Mouse (Mus musculus) brown adipose tissue, adult 24 weeks (tissue): ENCODE results near the gene Gm21093. TPM values are rescaled to one million over a fixed set of nuclear protein-coding genes. Genes with fewer than 3 reads are reported as not detected.
"Not testable (repeated sequence)": the region's sequence is repeated elsewhere in the genome, so short reads cannot be mapped to it uniquely, and the experiment has no call there.

ENCODE experiments used
- H3K27ac ChIP-seq: fragments of 200-500 bp; replicated peaks from 2 replicates; pipeline ENCODE4 v1.5.1; 2012; ENCODE audit warnings: low read depth, mild to moderate bottlenecking, low read length
- H3K4me1 ChIP-seq: fragments of 200-500 bp; 2 replicates; pipeline ENCODE4 v1.6.1; 2012; ENCODE audit warnings: low read length, mixed read lengths; ENCODE audit not compliant: control insufficient read depth, insufficient read depth, insufficient read length
- H3K4me3 ChIP-seq: fragments of 200-500 bp; 2 replicates; pipeline ENCODE4 v1.5.1; 2012; ENCODE audit warnings: low read depth, mild to moderate bottlenecking, low read length, moderate library complexity; ENCODE audit not compliant: insufficient read depth
- polyA plus RNA-seq: library from polyadenylated mRNA; stranded (reverse); fragments of >200 nt; gene quantifications from 2 replicates; pipeline ENCODE4 v1.2.4, GENCODE M21; 2012; ENCODE audit not compliant: missing spikeins, insufficient read depth, insufficient read length

Gene Gm21093
- not detected in 2 replicates for polyA plus RNA-seq

DNA sequence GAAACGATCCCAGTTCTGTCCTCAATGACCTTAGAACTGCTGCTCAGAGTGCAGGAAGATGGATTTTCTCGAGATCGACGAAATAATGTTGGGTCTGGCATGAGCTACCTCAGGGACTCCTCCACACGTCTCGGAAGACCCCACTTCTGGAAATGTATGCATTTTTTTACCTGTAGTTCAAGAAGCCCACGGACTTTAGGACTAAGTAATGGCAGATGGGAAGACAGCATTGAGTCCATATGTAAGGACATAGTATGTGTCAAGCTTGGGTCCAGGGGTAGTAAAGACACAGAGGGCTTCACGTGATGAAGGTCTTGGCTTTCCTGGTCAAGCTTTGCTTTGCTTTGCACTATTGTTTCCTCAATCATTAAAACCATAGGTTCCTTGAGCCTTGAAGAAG, at the start of gene Gm21093:
TSS of gene Gm21093 (minus strand) at position 101 of the 400 bp plus-strand sequence.
- not testable (repeated sequence) for H3K4me1 ChIP-seq, H3K4me3 ChIP-seq, H3K27ac ChIP-seq

Other genes with a start within 250 kb of the Gm21093 start
- not detected in 2 replicates for gene Gm21541, start 131.1 kb downstream of the Gm21093 start, polyA plus RNA-seq
- gene Gm20878, start 93.2 kb downstream of the Gm21093 start, polyA plus RNA-seq: 1.4 TPM in 1 of 2 replicates, not detected in the other
- gene Fam205a4, start 68.7 kb downstream of the Gm21093 start, polyA plus RNA-seq: not detected in 2 replicates
- not detected in 2 replicates for gene Gm3893, start 56.5 kb upstream of the Gm21093 start, polyA plus RNA-seq
- not detected in 2 replicates for gene Gm13304, start 80.1 kb upstream of the Gm21093 start, polyA plus RNA-seq
- gene Gm13306, start 118.7 kb upstream of the Gm21093 start, polyA plus RNA-seq: not detected in 2 replicates
- gene Gm13305, start 133.9 kb upstream of the Gm21093 start, polyA plus RNA-seq: not detected in 2 replicates
- gene Gm10600, start 205.9 kb upstream of the Gm21093 start, polyA plus RNA-seq: 0.55 TPM in 1 of 2 replicates, not detected in the other
- not detected in 2 replicates for gene Ccl21b, start 221.0 kb upstream of the Gm21093 start, polyA plus RNA-seq